Mouse (Mus musculus) common myeloid progenitor, adult 5-6 weeks (primary cell): ENCODE data around the gene Gipc2. TPM values are rescaled to one million over a fixed set of nuclear protein-coding genes. Genes with fewer than 3 reads are reported as not detected.
"Not testable (repeated sequence)": the region's sequence is repeated elsewhere in the genome, so short reads cannot be mapped to it uniquely, and the experiment has no call there.

Source experiments
- ATAC-seq: replicated peaks from 2 replicates; pipeline ENCODE4 v1.8.0; 2016; ENCODE audit warnings: low read depth, mild to moderate bottlenecking, moderate TSS enrichment, inconsistent platforms; ENCODE audit not compliant: poor library complexity, severe bottlenecking
- total RNA-seq: library from RNA; stranded (forward); fragments of 200-1000, 187-1606 nt; gene quantifications from 2 replicates; pipeline ENCODE4 v1.2.3, GENCODE M21; 2017

Gene Gipc2
- 1.2 TPM in 1 of 2 replicates, not detected in the other for total RNA-seq

DNA sequence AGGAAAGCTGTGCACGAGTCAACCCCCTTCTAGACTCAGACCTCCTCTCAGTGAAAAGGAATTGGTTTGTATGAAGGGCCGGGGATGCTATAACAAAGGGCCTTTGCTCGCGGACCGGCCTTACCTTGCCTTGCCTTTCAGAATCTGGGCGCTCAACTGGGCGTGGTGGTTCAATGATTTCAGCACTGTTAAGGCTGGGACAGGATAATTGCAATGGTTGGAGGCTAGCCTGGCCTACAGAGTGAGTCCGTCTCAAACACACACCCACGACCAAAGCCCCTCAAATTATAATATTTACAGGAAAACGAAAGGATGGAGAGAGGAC is at the start of gene Gipc2:
Gene Gipc2 (minus strand): TSS at position 132 of the 325 bp plus-strand sequence.
- ATAC-seq, result peak; percentile 15; the same call in 1 of the 2 replicates

DNA sequence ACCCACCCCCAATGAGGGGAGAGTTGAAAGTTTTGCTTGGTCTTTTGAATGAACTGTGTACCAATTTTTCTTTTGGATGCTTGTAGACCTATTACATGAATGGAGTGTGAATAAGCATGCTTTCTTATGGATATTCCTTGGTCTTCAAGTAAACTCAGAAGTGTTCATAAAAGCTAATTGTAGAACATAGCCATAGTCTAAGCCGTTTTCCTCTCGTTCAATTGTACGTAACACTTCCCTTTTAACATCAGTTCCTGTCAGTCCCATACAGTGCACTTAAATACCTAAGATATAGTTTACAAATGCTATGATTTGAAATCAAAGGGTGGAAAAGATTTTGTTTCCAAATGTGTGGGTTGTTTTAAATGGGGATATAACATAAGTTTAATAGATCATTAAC is 47.4 kb upstream of the Gipc2 start:
- no peak for ATAC-seq

DNA sequence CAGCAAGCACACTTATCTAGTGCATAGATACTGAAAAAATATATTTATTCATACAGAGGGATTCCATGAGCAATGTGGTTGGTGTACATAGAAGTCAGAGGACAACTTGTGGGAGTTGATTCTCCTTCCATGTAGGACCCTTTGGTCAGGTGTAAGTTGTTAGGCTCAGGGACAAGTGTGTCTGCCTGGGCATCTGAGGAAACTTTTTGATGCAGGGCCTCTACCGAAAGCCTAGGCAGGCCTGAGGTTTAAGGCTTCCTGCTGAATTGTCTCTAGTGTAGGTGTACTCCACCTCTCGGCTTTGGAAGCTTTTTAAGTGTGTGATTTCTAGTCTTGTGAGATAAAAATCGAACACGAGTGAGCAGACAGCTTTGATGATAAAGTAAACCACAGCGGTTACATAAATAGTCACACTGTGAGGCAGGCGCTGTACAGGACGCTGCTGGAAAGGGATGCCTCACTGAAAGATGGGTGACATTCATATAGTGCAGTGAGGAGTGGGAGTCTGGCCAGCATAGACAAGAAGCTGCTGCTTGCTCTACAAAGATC is 45.8 kb upstream of the Gipc2 start:
- no peak for ATAC-seq

DNA sequence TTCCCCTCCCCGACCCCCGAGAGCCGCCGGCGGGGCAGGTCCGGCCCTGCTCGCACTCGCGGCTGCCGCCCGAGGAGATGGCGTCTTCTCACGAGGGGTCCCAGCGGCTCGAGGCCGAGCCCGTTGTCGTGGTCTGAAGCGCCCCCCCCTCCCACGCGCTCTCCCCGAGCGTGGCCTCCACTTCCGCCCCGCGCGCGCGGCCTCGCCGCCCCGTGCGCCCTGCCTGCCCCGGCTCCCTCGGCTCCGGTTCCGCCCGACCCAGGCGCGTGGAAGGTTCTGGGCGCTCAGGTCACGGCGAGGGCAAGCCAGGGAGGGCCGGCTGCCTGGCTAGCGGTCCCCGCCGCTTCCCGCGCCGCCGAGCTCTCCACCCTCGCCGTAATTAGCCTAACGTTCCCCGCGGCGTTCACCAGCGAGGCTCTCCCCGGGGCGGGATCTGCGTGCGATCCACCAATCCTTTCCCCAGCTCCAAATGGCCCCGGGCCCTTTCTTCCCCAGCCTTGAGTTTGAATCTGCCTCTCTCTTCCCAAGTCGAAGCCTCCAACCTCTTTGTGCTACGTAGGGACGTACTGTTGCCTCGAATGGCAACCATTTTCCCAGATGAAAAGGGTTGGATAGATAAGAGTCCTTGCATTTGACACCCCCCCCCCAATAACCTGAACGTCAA is 44.8 kb upstream of the Gipc2 start:
- ATAC-seq, result peak; percentile 10; the same call in 1 of the 2 replicates

DNA sequence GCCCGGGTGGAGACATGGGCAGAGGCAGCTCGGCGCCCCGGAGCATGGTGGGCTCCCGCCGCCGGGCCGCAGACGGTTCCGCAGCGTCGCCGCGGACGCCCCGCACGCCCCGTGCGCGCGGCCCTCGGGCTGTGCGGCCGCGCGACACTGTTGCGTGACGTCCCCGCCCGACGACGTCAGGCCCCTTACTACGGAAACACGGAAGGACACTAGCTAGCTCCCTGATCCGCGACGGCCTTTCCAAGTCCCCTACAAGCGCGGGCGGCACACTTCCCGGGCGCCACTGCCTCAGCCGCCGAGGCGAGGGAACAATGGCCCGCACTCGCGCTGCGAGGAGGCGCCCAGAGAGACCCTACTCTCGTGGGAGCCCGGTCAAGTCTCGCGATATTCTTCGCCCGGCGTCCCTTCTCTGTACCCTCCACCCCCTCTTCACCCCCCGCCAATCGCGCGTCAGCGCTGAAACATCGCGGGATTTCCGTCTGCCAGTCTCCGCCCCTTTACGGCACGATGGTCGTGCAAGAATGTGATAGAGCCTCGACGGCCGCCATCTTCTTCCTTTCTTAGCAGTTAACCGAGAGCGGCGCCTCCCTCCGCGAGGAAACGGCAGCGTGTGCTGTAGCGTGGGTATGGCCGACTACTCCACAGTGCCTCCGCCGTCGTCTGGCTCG is 44.1 kb upstream of the Gipc2 start, which contains the start of the genes Dnajb4 and Fubp1:
Gene Dnajb4 (minus strand): TSS at position 336 of the 668 bp plus-strand sequence.
Gene Fubp1 (plus strand): TSS at position 456 of the 668 bp plus-strand sequence.
- peak; percentile 82 for ATAC-seq

DNA sequence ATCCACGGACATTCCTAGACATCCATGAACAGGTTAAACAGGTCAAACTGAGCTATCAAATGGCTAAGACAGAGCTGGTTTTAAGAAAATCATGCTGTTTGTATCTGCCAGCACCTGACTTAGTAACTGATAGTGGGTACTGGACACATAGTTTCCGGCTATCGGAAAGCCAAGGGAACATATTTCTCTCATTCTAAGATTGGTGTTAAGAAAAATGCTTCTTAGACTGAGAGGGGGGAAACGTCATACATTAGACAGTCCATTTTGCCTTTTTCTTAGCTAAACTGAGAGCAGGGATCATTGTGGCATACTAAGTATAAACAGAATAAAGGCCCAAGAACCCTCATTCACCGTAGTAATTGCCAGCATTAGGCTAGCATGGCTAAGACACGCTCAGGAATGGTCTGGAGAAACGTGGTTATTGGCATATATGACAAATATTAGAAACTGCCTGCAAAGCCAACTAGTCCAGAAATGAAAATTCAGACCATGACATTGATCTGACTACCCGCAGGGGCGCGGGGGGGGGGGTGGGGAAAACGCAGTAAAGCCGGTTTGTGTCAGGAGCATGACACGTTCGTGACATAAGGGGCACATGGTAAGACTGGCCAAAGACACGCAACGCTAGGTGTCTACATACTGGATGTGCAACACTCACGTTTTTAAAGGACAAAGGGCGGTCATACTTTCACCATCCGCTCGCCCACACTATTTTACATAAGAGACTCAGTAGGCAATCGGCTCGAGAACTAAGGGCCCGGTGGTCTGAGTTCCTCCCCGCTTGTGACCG is 43.3 kb upstream of the Gipc2 start:
- peak; percentile 35 for ATAC-seq

DNA sequence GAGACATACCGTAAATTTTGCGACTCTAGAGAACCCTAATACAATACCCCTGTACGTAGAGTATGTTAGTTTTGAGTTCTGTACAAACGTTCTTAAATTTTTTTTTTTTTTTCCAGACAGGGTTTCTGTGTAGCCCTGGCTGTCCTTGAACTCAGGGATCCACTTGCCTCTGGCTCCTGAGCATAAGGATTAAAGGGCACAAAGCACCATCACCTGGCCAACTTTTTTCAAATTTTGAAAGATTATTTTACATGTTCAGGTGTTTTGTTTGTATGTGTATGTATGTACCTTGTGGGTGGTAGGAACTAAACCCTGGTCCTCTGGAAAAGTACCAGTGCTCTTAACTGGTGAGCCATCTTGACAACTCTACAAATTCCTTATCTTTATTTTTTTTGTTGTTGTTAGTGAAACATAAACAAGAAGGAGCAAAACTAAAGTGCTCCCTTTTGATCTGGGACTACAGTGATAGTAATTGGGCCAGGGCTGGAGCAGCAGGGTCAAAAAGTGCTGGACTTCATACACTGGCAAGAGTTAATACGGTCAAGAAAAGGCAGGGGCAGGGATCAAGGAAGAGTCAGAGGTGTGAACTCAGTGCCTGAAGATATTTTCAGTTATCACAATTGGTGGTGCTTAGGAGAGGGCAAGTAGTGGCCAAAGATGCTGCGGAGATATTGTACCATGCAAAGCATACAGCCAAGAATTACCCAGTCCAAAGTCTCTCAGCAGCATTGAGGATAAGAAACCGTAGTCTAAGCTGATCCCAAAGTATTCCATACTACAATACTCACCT is 42.3 kb upstream of the Gipc2 start:
- no peak for ATAC-seq

DNA sequence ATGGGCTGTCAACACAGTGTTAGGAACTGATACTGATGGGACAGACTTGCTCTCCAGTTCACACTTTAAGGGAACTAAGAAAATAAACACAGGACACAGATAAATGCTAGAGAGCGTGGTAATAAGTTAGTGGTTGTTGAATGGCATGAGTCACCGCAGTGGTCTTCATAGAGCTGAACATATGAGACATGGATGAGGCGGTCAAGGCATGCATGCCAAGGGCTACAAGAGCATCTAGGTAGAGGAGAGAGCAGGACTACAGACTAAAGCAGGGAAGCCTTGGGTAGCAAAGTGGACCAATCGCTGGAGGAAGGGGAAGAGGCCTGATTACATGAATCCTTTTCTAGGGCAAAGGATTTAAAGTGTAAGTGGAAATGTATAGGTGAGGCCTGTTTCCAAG is 41.1 kb upstream of the Gipc2 start:
- ATAC-seq, result no peak

DNA sequence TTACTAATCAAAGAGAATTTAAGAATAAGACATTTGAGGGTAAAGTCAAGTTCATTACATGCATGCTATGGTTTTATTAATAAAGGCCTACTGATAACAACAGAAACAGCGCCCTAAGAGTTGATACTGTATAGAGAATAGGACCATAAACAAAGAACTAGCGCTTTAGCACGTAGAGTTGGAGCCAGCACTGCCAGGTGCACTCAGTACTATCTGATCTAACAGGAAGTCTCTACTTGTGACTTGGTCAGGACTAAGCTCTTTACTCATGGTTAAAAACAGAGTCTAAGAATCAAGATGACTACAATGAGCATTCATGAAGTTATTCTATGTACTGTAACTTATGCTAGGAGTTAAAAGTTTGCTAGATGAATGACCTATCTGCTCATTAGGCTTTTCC is 38.5 kb upstream of the Gipc2 start:
- ATAC-seq, result no peak

DNA sequence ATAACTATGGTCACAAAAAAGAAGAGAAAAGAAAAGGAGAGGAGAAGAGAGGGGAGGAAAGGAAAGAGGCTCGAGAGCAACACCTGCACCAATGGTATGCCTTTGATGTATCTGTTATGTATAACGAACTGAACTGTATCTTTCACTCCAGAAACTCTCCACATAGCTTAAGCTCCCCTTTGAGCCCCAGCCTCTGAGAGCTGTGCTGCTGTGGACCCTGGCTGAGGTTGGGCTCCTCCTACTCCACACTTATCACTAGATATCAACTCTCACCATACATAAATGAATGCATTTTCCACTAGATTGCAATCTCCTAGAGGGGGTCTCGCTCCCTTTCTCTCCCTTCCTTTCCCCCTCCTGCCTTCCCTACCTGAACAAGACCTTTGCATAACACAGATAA is 38.0 kb upstream of the Gipc2 start:
- ATAC-seq, result no peak

DNA sequence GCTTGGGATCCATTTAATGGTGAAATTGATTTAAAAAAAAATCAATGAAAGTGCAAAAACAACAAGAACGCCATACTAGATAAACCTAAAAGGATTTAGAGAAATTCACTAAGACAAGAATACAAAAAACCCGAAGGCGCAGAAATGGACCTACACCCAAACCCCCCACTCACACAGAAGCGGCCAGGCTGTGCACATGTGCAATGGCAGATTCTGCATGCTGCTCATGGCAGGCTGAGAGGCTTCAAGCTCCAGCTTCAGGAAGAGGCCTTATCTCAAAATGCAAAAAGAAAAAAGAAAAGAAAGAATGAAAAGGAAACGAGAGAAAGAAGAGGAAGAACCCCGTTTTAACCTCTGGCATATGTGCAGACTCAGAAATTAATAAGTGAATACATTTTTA is 37.4 kb upstream of the Gipc2 start:
- no peak for ATAC-seq

DNA sequence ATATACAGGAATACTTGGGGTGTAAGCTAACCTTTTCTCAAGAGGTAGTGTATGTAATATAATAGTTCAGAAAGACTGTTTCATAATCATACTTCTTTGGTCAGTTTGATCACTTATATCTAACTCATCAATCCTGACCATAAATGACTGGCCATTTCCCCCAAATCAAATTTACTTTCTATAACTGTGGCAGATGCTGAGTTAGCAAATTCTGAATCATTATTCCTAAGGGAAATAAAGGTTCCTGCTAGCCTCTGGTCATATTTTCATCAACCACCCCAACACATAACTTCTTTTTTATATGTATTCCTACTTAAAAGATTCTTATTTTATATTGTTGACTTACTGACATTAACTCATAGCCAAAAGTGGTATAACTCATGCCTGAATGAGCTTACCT is 36.9 kb upstream of the Gipc2 start:
- no peak for ATAC-seq

DNA sequence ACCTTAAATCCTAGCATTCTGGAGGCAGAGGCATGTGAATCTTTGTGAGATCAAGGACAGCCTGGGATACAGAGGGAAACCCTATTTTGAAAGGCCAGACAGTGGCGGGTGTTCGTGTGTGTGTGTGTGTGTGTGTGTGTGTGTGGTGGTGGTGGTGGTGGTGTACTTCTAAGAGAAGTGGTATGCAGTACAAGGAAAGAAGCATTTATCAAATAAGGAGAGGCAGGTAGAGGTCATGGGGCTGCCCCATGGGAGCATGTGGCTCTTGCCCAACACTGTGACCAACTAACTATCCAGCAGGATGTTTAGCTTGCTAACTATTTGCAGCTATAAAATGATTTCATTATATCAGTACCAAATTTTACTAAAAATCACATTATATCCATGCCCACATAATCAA is 35.6 kb upstream of the Gipc2 start:
- ATAC-seq, result no peak

DNA sequence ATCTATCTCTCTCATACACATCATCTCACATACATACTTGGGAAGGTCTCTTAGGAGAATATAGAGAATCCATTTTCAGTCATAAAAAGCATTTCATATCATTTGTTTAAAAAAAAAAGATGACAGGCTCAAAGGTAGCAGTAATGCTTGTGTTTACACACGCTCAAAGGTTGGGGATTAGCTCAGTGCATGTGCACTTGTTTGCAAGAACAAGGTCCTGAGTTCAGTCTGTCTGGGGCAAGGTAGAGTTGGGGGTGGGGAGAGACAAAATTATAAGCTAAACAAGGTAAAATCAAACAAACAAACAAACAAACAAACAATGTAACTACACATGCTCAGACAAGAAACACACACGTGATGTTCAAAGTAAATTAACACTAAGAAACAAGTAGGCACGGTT is 35.2 kb upstream of the Gipc2 start:
- no peak for ATAC-seq

DNA sequence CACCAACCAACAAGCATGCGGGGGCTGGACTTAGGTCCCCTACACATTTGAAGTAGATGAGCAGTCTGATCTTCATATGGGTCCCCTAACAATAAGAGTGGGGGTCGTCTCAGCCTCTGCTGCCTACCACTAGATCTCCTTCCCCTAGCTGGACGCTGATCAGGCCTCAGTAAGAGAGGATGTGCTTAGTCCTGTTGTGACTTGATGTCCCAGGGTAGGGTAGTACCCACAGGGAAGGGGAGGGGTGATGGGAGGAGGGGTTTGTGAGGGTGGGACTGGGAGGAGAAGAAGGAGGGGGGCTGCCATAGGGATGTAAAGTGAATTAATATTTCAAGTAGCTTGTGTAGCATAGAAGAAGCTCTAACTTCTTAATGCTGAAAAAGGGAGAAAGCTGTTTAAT is 33.1 kb upstream of the Gipc2 start:
- ATAC-seq, result no peak

DNA sequence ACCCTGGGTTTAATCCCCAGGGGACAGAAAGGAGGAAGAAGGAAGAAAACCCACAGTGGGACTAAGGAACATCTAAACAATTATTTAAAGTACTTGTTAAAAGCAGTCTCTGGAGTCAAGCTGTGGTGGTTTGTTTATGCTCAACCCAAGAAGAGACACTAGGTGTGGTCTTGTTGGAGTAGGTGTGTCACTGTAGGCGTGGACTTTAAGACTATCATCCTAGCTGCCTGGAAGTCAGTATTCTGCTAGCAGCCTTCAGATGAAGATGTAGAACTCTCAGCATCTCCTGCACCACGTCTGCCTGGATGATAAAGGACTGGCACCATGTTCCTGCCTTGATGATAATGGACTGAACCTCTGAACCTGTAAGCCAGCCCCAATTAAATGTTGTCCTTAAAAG is 31.2 kb upstream of the Gipc2 start:
- not testable (repeated sequence) for ATAC-seq

DNA sequence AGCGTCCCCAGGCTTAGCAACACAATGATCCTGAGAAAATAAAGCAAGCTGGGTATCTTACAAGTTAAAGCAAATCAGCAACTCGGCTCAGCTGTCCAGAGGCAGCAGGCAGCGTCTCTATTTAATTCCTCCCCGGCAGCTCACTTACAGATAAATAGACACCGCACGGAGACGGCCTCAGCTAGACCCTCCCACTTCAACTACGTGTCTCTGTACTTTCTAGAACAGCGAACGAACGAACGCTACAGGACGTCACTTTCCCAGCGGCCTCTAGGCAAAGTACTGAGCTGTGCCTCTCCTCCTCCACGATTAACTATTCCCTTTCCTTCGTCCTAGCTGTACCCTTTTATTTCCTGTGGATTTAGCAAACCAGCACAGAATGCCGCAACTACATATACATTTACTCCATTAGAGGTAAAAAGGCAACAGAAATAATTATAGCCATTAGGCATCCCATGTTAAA is 27.6 kb upstream of the Gipc2 start:
- peak; percentile 87 for ATAC-seq

DNA sequence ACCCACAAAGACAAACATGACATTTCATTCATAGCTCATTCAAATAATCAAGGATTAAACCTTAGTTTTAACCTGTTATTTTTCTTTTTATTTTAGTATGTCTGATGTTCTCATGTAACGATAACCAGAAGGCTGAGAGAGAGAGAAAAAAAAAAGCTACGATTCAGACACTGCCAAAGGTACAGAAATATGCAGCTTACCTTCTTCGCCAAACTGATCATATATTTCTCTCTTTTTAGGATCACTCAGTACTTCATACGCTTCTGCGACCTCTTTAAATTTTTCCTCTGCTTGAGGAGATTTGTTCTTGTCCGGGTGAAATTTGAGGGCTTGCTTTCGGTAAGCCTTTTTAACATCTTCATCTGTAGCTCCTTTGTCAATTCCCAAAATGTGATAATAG is 27.1 kb upstream of the Gipc2 start:
- 0 out of 2 replicates have a peak, but pooled peaks have one; percentile 0 for ATAC-seq

DNA sequence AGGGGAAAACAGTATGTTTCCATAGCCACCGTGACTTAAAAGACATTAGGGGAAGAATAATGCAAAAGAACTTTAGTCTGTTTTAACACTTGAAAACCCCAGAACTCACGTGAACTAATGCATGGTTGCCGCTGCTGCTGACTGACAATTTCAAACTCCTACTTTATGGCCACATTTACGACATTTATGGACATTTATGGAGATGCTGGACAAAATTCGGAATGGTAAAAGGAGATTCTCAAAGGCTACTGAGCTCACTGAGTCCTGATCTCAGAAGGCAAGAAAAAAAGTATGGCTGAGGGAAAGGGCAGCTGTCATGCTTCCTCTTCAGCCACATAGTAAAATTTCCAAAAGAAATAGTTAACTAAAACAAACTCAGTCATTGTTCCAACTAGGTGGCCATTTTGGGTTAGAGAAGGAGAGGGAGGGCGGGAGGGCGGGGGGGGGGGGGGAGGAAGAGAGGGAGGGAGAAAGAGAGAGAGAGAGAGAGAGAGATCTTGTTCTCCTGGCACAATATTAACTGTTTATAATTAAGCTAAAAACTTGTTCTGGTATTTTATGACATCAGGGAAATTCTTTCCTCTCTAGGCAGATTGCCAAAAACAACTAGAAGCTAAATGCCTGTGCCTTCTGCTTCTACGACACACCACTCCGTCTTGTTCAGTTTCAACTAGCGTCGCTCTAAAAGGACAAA is 26.4 kb upstream of the Gipc2 start:
- peak; percentile 15; the same call in 1 of the 2 replicates for ATAC-seq
